Mouse (Mus musculus): Measurements from ENCODE around the gene Gm15517.

- no peak for TF ChIP-seq CTCF (IDR thresholded peaks at IDR 0.05; ENCODE audit: low read depth)
- TF ChIP-seq EP300 (IDR thresholded peaks at IDR 0.05; ENCODE audit: low read depth): no peak
These were observed 43.2 kb downstream of the Gm15517 start for GRCm38 (mm10) chr7:44304463-44304774.
